Mouse (Mus musculus): ENCODE results near the gene Ctnnbip1.
A peak's percentile ranks its signal among the peaks of the same experiment; 100 is the strongest.

Ctnnbip1 gene

DNA sequence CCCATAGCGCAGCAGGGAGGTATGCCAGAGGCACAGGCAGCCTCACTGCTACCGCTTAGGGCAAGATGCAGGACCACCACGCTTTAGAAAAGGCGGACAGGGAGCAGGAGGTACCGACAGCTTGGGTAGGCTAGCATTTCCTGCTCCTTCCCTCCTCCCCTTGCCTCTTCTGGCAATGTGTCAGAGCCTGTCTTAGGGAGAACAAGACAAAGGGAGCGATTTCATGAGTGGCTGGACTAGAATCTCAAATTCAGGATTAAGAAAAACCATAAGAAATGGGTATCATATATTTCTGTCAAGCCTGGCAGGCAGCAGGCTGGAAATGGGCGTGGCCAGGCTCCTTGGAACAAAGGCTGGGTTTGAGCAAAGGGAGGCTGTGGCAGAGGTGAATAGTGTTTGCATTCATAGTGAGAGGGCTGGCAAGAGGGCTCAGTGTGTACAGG lies 44.9 kb downstream of the Ctnnbip1 start:
- peak; percentile 51 for DNase-seq

DNA sequence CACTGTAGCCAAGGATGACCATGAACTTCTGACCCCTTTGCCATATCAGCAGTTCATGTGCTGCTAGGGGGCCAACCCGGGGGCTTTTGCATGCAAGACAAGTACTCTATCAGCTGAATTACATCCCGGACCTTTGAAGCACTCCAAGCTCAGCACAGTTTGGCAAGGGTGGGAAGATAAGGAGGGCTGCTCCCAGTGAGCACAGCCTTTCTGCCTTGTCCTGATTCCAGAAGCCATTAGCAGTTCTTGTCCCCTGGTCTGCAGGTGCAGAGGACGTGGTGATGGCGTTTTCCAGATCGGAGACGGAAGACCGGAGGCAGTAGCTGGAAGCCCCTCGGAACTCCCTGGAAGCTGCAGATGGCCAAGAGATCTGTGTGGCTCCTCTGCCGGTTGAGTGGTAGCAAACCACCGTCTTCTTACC lies 45.9 kb downstream of the Ctnnbip1 start:
- peak; percentile 6 for DNase-seq

GRCm38 (mm10) chr4:149564452-149565407 lies 46.7 kb downstream of the Ctnnbip1 start:
- DNase-seq, result peak; percentile 92

DNA sequence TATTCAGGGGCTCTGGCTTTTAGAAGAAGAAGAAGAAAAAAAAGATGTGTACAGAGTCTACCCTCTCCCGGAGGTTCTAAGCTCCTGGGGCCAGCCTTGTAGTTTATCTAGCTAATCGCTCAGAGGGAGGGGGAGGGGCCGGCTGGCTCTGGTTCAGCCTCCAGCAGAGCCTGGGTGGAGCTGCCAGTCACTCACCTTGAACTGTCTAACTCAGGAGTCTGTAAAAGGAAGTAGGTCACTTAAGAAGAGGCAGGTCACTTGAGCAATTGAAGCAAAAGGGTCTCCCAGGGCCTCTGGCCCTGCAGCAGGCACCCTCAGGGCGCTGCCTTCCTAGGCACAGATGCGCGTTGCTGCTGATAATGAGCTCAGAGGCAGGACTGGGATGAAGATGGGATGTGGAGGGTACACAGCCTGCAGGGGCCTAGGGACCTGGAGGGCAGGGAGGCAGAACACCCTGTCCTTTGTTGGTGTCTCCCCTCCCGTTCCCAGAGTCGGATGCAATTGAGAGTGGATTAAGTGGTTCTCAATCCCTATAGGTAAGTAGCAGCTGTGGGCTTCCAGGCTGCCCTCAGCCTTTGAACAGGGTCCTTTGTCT lies 49.5 kb downstream of the Ctnnbip1 start:
- peak; percentile 78 for DNase-seq

DNA sequence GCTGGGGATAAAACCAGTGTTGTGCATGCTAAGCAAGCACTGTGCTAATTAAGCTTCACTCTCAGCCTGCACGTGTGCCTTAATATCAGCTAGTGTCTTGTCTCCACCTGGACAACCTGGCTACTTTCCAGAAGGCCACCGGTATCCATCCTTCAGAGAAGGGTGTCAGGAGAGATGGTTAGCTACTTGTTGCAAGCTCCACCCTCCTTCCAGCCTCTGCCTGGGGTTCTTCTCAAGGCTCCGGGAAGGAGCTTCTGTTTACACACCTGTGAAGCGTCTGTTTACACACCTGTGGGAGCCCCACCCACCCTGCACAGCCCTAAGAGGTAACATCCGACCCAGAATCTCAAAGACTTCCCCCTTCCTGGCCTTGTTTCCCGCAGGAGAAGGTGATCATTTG lies 50.6 kb downstream of the Ctnnbip1 start:
- DNase-seq, result no peak

DNA sequence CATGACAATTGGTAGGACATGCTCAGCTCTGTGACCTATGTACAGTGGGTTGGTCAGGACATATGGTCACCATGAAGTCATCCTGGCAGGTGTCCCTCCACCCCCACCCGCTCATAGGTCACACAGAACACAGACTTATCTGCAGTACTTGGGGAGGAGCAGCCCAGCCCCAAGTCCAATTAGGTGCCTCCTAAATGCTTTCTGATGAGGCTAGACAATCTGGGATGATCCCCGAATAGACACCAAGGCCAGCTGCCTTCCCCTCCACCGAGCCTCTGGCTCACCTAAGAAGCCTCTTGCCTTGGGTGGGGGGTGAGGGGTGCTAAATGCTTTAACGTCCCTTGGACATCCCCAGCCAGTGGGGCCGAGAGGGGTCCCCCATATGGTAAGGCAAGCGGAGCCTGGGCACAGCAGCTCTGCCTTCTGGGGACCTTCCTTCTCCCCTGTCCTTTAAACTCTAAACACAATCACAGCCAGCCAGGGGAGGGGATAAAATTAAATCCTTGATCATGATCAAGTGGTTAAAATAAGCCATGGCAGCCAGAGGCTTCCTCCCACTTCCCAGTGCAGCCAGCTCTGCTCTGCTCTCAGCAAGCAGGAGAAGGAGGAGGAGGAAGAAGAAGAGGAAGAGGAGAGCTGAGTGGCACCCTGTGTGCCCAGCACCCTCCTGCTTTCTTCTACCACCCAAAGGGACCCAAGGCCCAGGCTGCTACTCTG lies 51.9 kb downstream of the Ctnnbip1 start:
- no peak for DNase-seq

GRCm38 (mm10) chr4:149570498-149570863 lies 52.4 kb downstream of the Ctnnbip1 start:
- no peak for DNase-seq

DNA sequence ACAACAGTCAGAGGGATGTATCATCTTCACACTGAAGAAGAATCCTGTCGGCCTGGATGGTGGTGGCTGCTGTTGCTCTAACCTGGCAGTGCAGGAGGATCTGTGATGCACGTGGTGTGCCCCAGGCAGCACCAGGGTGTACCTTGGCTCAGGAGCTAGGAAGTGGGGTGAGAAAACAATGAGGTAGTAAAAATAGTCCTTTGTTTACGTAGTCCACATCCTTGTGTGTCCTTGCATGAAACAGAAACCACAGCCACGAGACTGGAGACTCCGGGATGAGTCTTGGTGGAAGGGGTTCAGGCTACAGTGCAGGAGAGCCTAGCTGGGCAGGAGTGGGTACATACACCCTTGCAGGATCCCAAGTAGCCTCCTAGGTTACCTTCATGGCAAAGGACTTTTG lies 53.2 kb downstream of the Ctnnbip1 start:
- DNase-seq, result no peak

DNA sequence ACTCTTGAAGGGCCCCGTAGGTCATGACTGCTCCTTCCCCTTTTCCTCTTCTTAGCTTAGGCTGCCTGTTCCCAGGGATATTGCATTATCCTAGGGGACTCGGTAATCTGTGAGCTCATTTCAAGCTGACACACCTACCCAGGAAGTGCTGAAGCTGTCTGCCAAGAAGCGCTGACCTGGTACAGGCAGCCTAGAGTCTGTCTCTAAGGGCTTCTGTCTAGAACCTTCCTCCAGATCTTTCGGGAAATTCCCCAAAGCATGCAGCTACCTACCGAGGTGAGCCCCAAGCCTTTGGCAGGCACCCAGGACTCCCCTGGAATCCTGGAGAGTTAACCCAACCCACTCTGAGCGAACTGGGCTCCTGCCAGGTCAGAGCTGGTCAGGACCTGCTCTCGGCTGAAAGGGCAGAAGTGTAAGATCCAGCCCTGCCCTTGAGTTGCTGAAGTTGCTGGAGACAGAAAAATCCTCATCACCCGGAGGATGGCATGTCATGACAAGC lies 53.7 kb downstream of the Ctnnbip1 start:
- DNase-seq, result peak; percentile 93

GRCm38 (mm10) chr4:149572446-149572845 lies 54.4 kb downstream of the Ctnnbip1 start:
- no peak for DNase-seq

- DNase-seq, result no peak
Measured at GRCm38 (mm10) chr4:149572851-149573250, 54.8 kb downstream of the Ctnnbip1 start.

- DNase-seq, result peak; percentile 43
Measured at GRCm38 (mm10) chr4:149574391-149574821, 56.4 kb downstream of the Ctnnbip1 start.

DNA sequence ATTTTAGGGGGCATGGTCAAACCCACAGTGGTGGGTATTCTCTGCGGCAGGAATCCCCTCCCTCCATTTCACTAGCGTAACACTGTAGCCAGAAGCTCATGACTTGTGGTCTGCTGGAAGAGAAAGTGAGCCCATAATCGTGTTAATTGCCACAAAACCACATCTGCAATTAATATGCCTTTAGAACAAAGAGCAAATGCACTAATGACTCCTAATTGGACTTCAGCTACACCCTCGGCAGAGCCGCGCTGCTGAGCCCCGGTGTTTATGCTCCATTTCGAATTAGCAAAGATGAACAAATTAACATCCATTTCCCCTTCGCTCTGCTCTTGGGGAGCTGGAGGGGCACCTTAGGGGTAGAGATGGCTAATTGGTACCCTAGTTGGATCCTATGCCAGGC lies 58.0 kb downstream of the Ctnnbip1 start:
- no peak for DNase-seq

DNA sequence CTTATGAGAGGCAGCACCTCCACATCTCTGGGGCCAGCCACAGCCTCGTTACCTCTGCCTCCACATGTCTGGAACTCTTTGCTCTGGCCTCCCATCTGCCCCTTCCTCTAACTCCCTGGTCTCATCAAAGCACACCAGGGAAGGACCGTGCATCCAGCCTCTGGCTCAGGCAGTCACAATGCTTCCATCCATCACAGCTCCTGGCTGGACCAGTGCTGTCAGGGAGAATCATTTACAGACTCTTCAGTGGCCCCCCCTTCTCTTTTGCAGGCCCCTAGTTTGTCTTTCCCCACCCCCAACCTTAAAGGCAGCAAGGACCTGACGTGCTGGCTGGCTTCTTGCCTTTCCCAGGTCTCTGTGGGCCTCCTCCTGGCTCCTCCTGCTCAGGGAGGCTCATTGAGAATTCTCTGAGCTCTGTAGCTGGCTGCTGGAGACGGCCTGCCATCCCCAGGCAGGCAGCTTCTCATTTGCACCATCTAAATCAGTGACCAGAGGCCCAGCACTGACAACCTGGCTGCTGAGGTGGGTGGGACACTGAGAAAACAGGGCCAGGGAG lies 59.0 kb downstream of the Ctnnbip1 start:
- no peak for DNase-seq

DNA sequence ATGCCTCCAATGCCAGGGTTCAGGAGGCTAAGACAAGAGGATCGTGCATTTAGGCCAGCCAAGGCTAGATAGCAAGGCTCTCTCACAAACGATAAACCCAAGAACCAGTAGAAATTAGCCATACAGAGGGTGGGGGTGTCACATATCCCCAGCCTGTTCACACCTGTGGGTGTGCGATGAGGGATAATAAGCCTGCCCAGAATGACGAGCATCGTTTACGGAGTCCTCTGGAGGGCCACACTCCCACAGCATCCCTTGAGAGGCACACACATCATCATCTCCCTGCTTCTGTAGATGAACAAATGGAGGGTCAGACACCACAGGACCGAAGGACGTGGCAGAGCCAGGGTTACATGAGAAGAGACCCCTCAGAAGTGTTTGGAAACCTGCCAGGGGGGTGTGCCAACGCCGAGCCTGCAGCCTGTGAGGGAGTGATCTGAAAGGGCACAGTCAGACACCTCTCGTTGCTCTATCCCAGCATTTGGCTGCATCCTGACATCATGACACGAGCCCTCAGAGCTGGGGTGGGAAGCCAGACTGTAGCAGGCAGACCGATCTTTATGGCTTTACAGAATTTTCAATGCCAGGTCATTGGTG lies 60.1 kb downstream of the Ctnnbip1 start:
- DNase-seq, result no peak

- no peak for DNase-seq
Measured at GRCm38 (mm10) chr4:149578831-149579230, 60.8 kb downstream of the Ctnnbip1 start.

DNA sequence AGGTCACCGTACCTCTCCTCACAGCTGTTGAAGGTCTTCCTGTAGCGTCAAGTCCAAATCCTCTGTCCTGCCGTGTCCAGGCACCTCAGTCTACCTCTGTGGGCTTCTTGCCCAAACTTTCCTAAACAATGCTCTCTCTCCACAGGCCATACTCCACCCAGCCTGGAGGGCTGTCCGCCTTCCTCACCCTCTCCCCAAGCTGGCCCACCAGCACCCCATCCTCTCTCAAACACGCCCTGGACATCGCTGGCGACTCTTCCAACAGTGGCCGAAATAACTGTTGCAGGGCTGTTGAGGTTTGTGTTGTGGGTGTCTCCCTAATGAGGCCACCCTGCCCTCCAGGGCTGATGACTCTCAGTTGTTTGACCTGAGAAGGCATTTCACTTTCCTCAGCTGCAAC lies 67.2 kb downstream of the Ctnnbip1 start:
- no peak for DNase-seq

GRCm38 (mm10) chr4:149586044-149586782 lies 68.2 kb downstream of the Ctnnbip1 start, which contains the start of gene Clstn1:
TSS of gene Clstn1 (plus strand) at chr4:149586468.
- peak; percentile 86 for DNase-seq

DNA sequence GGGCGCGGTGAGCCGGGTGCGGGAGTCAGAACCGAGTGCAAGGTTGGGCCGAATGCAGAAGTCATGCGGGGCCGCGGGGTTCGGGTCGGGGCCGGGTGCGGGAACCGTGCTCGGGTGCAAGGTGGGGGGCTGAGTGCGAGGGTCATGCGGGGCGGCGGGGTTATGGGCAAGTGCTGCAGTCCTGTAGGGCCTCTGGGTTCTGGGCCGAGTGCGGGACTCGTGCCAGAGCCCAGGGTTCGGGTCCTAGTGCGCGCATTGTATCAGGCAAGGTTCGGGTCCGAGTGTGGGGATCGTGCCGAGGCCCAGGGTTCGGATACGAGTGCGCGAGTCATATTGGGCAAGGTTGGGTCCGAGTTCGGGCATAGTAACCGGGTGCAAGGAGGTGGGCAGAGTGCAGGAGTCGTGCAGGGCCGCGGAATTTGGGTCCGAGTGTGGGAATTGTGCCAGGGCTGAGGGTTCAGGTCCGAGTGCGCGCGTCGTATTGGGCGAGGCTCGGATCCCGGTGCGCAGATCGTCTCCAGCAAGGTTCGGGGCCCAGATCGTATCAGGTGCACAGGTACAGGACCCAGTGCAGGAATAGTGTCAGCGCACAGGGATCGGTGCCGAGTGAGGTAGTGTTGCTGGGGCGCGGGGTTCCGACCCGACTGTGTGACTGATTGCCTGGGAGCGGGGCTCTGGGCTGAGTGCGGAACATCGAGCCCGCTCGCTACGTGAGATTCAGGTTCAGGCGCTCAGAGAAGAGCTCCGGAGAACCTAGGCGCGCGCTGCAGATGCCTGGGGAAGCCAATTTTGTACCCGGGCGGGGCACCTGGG lies 69.0 kb downstream of the Ctnnbip1 start:
- DNase-seq, result peak; percentile 67

- no peak for DNase-seq
Measured at GRCm38 (mm10) chr4:149587596-149588168, 69.6 kb downstream of the Ctnnbip1 start.
